Mouse (Mus musculus): ENCODE measurements around the gene Ifnb1. TPM values are rescaled to one million over a fixed set of nuclear protein-coding genes. Genes with fewer than 3 reads are reported as not detected.
"Not testable (repeated sequence)": the region's sequence is repeated elsewhere in the genome, so short reads cannot be mapped to it uniquely, and the experiment has no call there.

Ifnb1 gene
- not detected in 2 replicates for polyA plus RNA-seq (2016; fragmentation: Nextera tagmentation; extraction: Ambion mirVana)

DNA sequence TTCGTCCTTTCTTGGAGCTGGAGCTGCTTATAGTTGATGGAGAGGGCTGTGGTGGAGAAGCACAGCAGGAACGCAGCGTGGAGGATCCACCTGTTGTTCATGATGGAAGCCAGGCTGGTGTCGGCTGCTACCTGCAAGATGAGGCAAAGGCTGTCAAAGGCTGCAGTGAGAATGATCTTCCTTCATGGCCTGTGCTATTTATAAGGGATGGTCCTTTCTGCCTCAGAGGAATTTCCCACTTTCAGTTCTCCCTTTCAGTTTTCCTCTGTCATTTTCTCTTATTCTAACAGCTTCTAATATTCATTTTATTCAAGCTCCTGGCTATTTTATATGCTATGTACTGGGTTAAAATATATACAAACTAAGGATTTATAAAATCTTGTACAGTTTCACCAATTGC, at the start of gene Ifnb1:
TSS of gene Ifnb1 (minus strand) at position 101 of the 400 bp plus-strand sequence.
- 91% methylated on average over 4 of the region's 4 CpGs for WGBS
- no peak for ATAC-seq (ENCODE audit: low FRiP score, low read depth)
- H3K4me2 ChIP-seq (replicated peaks): no peak within 1 kb of the TSS
- H3K4me1 ChIP-seq: no peaks in the 10 kb centered on the region
- H3K9me3 ChIP-seq: no peaks in the 10 kb centered on the region
- no peak within 1 kb of the TSS for H3K9ac ChIP-seq (replicated peaks)
- H3K4me3 ChIP-seq: no peak within 1 kb of the TSS
- no peak within 1 kb of the TSS for H3K27ac ChIP-seq (replicated peaks)
- H3K27me3 ChIP-seq: no peaks in the 10 kb centered on the region
- no peaks in the 10 kb centered on the region for H3K36me3 ChIP-seq

DNA sequence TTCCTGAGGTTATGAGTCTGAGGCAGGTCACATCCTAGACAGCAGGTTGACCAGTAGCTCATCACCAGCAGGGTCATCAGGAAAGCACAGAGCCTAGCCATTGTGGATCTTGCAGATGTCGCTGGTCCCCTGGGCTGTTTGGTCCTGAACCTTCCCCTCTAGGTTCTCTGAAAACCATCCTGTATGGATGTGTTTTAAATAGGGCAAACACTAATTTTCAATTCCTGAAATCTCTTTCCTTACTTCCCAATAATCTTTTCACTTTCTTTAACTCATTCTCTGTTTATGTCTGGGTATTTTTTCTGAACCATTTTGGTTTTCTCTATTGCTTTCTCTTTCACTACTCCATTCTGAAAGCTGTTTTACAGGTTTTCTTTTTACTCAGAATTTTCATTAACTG, 49.1 kb upstream of the Ifnb1 start, which contains the start of gene Ifna14:
TSS of gene Ifna14 (minus strand) at position 101 of the 400 bp plus-strand sequence.
- H3K9ac ChIP-seq (replicated peaks): no peak within 1 kb of the TSS
- H3K27me3 ChIP-seq: no peaks in the 10 kb centered on the region
- H3K4me1 ChIP-seq: no peaks in the 10 kb centered on the region
- no peak within 1 kb of the TSS for H3K27ac ChIP-seq (replicated peaks)
- no peak within 1 kb of the TSS for H3K4me2 ChIP-seq (replicated peaks)
- no peaks in the 10 kb centered on the region for H3K9me3 ChIP-seq
- H3K36me3 ChIP-seq: no peaks in the 10 kb centered on the region
- no peak within 1 kb of the TSS for H3K4me3 ChIP-seq
- no peak for ATAC-seq (ENCODE audit: low FRiP score, low read depth)
- 75% methylated on average over 1 of the region's 1 CpGs for WGBS

- Histone ChIP-seq H3K4me2 (replicated peaks) (no peak overlapping the region), H3K36me3 (no peaks in the 10 kb centered on the region), H3K9ac (replicated peaks) (no peak overlapping the region), H3K27ac (replicated peaks) (no peak overlapping the region), H3K27me3 (no peaks in the 10 kb centered on the region), H3K4me3 (no peak overlapping the region), H3K9me3 (no peaks in the 10 kb centered on the region), H3K4me1 (no peaks in the 10 kb centered on the region)
- ATAC-seq (ENCODE audit: low FRiP score, low read depth): no peak
- WGBS: 95% methylated on average over 1 of the region's 1 CpGs
These were observed 39.2 kb upstream of the Ifnb1 start for GRCm38 (mm10) chr4:88561791-88562190.

DNA sequence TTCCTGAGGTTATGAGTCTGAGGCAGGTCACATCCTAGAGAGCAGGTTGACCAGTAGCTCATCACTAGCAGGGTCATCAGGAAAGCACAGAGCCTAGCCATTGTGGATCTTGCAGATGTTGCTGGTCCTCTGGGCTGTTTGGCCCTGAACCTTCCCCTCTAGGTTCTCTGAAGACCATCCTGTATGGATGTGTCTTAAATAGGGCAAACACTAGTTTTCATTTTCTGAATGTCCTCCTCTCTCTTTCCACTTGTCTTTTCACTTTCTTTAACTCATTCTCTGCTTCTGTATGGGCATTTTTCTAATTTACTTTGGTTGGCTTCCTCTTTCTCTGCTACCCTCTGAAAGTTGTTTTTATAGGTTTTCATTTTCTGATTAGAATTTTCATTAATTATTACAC, 35.6 kb upstream of the Ifnb1 start, which contains the start of gene Ifna15:
TSS of gene Ifna15 (minus strand) at position 101 of the 400 bp plus-strand sequence.
- ATAC-seq (ENCODE audit: low FRiP score, low read depth); H3K9ac ChIP-seq (replicated peaks): not testable (repeated sequence)

DNA sequence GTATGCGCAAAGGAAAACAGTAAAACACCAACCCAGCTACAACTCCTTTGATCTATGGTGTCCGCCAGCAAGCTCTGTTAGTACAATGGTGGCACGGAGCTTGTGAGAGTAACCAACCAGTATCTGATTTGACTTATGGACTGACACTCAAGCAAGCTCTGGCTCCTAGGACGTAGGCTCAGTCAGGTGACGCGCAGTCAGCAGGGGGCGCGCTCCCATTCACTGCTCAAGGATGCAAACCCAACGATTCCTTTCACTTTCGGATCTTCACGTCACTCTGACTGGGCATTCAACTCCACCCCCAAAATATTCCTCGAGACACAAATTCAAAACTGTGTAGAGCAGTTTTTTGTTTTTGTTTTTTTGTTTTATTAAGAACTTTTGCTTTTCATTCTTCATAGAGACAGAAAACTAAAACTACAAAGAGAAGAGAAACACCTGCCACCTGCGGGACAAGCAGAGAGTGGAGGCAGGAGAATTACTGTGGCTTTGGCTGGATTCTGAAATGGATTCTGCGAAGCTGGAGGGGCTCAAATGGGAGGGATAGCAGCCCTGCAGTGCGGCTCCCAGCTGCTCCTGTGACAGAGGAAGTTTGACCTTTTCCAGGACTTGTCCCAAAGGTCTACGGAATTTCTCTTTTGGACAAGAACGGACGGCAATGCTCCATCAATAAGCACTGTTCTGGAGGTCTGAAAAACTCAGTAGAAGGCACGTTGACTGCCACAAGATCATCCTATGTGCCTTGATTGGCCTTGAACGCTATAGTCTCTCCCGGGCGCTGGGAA, 27.8 kb upstream of the Ifnb1 start:
- 0 out of 2 replicates have a peak overlapping the region, but pooled peaks have one; percentile 12 for H3K4me3 ChIP-seq
- H3K4me2 ChIP-seq (replicated peaks): peak overlapping the region; percentile 39
- peaks cover 4% of the 10 kb centered on the region; the same call in 1 of the 2 replicates for H3K4me1 ChIP-seq
- peak; percentile 84 for ATAC-seq (ENCODE audit: low FRiP score, low read depth)
- WGBS: 36% methylated on average over 22 of the region's 22 CpGs
- H3K9ac ChIP-seq (replicated peaks): no peak overlapping the region
- H3K36me3 ChIP-seq: no peaks in the 10 kb centered on the region
- no peaks in the 10 kb centered on the region for H3K27me3 ChIP-seq
- H3K27ac ChIP-seq (replicated peaks): no peak overlapping the region
- H3K9me3 ChIP-seq: no peaks in the 10 kb centered on the region

More for the DNA sequence above, 35.6 kb upstream of the Ifnb1 start, which contains the start of gene Ifna15:
- not testable (repeated sequence) for H3K9me3 ChIP-seq; H3K4me2 ChIP-seq (replicated peaks); H3K36me3 ChIP-seq; H3K4me1 ChIP-seq; H3K4me3 ChIP-seq; H3K27ac ChIP-seq (replicated peaks); H3K27me3 ChIP-seq

- no peaks in the 10 kb centered on the region for H3K9me3 ChIP-seq
- no peak overlapping the region for H3K4me3 ChIP-seq
- H3K27ac ChIP-seq (replicated peaks): no peak overlapping the region
- H3K36me3 ChIP-seq: no peaks in the 10 kb centered on the region
- no peak overlapping the region for H3K4me2 ChIP-seq (replicated peaks)
- 79% methylated on average over 1 of the region's 1 CpGs for WGBS
- no peak for ATAC-seq (ENCODE audit: low FRiP score, low read depth)
- peaks cover 4% of the 10 kb centered on the region; the same call in 1 of the 2 replicates for H3K4me1 ChIP-seq
- no peaks in the 10 kb centered on the region for H3K27me3 ChIP-seq
- no peak overlapping the region for H3K9ac ChIP-seq (replicated peaks)
These were observed 25.4 kb upstream of the Ifnb1 start for GRCm38 (mm10) chr4:88547986-88548385.

DNA sequence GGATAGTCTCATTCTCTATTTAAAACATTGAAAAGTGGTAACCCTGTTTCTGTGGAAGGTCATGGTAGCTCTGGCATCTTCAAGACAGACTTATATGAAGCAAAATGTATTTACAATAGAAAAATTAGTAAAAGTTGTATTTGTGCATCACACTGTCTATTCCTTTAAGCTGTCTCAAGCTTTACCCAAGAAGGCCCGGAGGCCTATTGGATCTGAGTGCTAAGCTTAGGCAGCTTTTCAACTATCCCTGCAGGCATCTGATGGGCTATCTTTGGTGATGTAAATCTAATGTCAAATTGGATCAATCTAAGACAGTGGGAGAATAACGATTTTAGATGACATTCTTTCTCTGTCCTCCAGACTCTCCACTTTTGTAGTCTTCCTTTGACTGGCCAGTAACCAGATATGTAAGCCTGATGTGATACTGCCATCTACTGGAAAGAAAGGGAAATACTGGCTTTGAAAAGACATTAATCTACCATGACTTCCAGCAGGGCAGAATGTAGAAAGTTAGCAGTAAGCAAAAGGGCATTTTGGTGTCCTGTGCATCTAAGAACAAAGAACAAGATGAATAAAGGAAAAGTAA, 21.2 kb upstream of the Ifnb1 start:
- Histone ChIP-seq H3K27me3 (no peaks in the 10 kb centered on the region), H3K9me3 (no peaks in the 10 kb centered on the region), H3K4me2 (replicated peaks) (no peak overlapping the region), H3K36me3 (no peaks in the 10 kb centered on the region), H3K4me3 (no peak overlapping the region), H3K4me1 (no peaks in the 10 kb centered on the region), H3K9ac (replicated peaks) (no peak overlapping the region), H3K27ac (replicated peaks) (no peak overlapping the region)
- peak; percentile 77 for ATAC-seq (ENCODE audit: low FRiP score, low read depth)
- 33% methylated on average over 2 of the region's 2 CpGs for WGBS

DNA sequence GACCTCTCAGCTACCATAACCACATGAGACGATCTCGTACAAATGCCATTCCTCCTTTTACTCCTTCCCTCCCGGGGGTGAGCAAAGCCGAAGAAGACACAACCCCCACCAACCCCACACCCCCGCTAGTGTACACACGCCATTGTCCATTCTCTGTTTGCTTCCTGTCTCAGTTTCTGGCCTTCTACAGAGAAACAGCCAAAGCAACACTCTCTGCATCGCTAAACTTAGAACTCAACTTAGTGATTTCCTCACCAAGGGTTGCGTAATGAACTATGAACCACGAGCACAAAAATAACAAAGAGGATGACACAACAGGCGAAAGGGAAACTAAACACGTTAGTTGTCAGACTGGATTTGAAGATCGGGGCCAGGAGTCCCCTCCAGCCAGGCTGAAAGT, 14.8 kb upstream of the Ifnb1 start:
- ATAC-seq (ENCODE audit: low FRiP score, low read depth): no peak
- Histone ChIP-seq H3K27me3 (no peaks in the 10 kb centered on the region), H3K9me3 (no peaks in the 10 kb centered on the region), H3K9ac (replicated peaks) (no peak overlapping the region), H3K4me1 (no peaks in the 10 kb centered on the region), H3K4me2 (replicated peaks) (no peak overlapping the region), H3K36me3 (no peaks in the 10 kb centered on the region), H3K4me3 (no peak overlapping the region), H3K27ac (replicated peaks) (no peak overlapping the region)
- 83% methylated on average over 12 of the region's 12 CpGs for WGBS

- Histone ChIP-seq H3K4me3 (no peak overlapping the region), H3K4me2 (replicated peaks) (no peak overlapping the region), H3K9ac (replicated peaks) (no peak overlapping the region), H3K36me3 (no peaks in the 10 kb centered on the region), H3K27ac (replicated peaks) (no peak overlapping the region), H3K27me3 (no peaks in the 10 kb centered on the region), H3K4me1 (no peaks in the 10 kb centered on the region), H3K9me3 (no peaks in the 10 kb centered on the region)
- WGBS: 87% methylated on average over 7 of the region's 7 CpGs
- no peak for ATAC-seq (ENCODE audit: low FRiP score, low read depth)
These were observed 14.1 kb upstream of the Ifnb1 start for GRCm38 (mm10) chr4:88536640-88537039.

GRCm38 (mm10) chr4:88535742-88536141, 13.2 kb upstream of the Ifnb1 start:
- H3K4me2 ChIP-seq (replicated peaks): no peak overlapping the region
- H3K4me3 ChIP-seq: no peak overlapping the region
- no peaks in the 10 kb centered on the region for H3K9me3 ChIP-seq
- ATAC-seq (ENCODE audit: low FRiP score, low read depth): no peak
- 87% methylated on average over 1 of the region's 1 CpGs for WGBS
- H3K36me3 ChIP-seq: no peaks in the 10 kb centered on the region
- no peak overlapping the region for H3K27ac ChIP-seq (replicated peaks)
- H3K4me1 ChIP-seq: no peaks in the 10 kb centered on the region
- H3K9ac ChIP-seq (replicated peaks): no peak overlapping the region
- no peaks in the 10 kb centered on the region for H3K27me3 ChIP-seq

DNA sequence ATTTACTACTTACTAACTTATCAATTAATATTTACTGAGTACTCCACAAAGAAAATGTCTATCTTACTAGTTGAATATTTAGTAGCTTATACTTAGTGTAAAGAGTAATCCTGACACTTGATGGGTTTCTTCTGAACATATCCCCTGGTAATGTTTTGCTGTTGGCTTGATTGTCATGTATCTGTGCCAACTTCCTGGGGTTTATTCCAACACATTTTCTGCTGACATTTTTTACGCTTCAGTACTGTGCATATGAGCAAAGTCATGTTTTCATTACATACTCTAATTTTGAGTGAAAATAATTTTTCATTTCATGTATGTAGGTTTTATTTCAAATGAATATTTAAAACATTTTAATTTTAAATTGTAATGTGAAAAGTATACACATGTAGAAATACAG, 12.3 kb upstream of the Ifnb1 start:
- H3K27ac ChIP-seq (replicated peaks): no peak overlapping the region
- WGBS: 95% methylated on average over 1 of the region's 1 CpGs
- no peak for ATAC-seq (ENCODE audit: low FRiP score, low read depth)
- H3K4me2 ChIP-seq (replicated peaks): no peak overlapping the region
- no peak overlapping the region for H3K9ac ChIP-seq (replicated peaks)
- H3K4me1 ChIP-seq: no peaks in the 10 kb centered on the region
- no peaks in the 10 kb centered on the region for H3K27me3 ChIP-seq
- no peak overlapping the region for H3K4me3 ChIP-seq
- no peaks in the 10 kb centered on the region for H3K9me3 ChIP-seq
- no peaks in the 10 kb centered on the region for H3K36me3 ChIP-seq

DNA sequence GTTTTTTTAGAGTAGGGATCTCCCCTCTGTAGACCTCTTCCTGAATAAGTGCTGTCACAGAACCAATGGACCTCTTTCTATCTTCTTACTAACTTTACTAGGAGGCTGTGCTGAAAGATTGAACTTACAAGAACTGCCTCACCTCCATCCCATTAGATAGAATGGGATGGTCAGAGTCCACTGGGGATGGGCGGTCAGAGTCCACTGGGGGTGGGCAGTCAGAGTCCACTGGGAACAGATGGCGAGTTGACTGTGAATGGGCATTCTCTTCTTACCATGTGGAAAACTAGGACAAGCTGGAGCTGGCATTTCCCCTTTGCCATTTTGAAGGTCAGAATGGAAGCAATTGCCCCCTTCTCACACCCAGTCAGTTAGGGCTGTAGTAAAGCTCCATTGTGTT, 10.9 kb upstream of the Ifnb1 start:
- H3K27ac ChIP-seq (replicated peaks): no peak overlapping the region
- WGBS: 98% methylated on average over 2 of the region's 2 CpGs
- no peak for ATAC-seq (ENCODE audit: low FRiP score, low read depth)
- H3K4me1 ChIP-seq: no peaks in the 10 kb centered on the region
- H3K9ac ChIP-seq (replicated peaks): no peak overlapping the region
- no peaks in the 10 kb centered on the region for H3K27me3 ChIP-seq
- H3K36me3 ChIP-seq: no peaks in the 10 kb centered on the region
- H3K4me3 ChIP-seq: no peak overlapping the region
- H3K4me2 ChIP-seq (replicated peaks): no peak overlapping the region
- no peaks in the 10 kb centered on the region for H3K9me3 ChIP-seq

All from midbrain, embryonic 12.5 days (tissue).